Mouse (Mus musculus): ENCODE results near the gene H2al2c. TPM values are rescaled to one million over a fixed set of nuclear protein-coding genes. Genes with fewer than 3 reads are reported as not detected.
"Not testable (repeated sequence)": the region's sequence is repeated elsewhere in the genome, so short reads cannot be mapped to it uniquely, and the experiment has no call there.

Gene H2al2c
- polyA plus RNA-seq (2016; fragmentation: Nextera tagmentation; extraction: Ambion mirVana), result not detected in 2 replicates

- H3K4me2 ChIP-seq; H3K27me3 ChIP-seq; H3K4me1 ChIP-seq (replicated peaks); H3K36me3 ChIP-seq; H3K4me3 ChIP-seq (replicated peaks); H3K9ac ChIP-seq (replicated peaks); H3K9me3 ChIP-seq; H3K27ac ChIP-seq; ATAC-seq (ENCODE audit: insufficient number of reproducible peaks, insufficient read depth, low FRiP score, low TSS enrichment, low read depth): not testable (repeated sequence)
- no CpG with 5 or more reads among the region's 4 CpGs for WGBS
Measured at GRCm38 (mm10) chrY:2598799-2599198, at the start of gene H2al2c. Gene H2al2c, plus strand, starts transcription at chrY:2599099.

Other genes starting within 250 kb of the H2al2c start
- gene Sry, start 64.6 kb downstream of the H2al2c start, polyA plus RNA-seq (2016; fragmentation: Nextera tagmentation; extraction: Ambion mirVana), result not detected in 2 replicates
- gene H2al2b, start 121.6 kb downstream of the H2al2c start, polyA plus RNA-seq (2016; fragmentation: Nextera tagmentation; extraction: Ambion mirVana), result not detected in 2 replicates
- not detected in 2 replicates for gene Gm4064, start 197.1 kb downstream of the H2al2c start, polyA plus RNA-seq (2016; fragmentation: Nextera tagmentation; extraction: Ambion mirVana)
- not detected in 2 replicates for gene Rbmy, start 231.6 kb downstream of the H2al2c start, polyA plus RNA-seq (2016; fragmentation: Nextera tagmentation; extraction: Ambion mirVana)
- gene Gm10256, start 231.6 kb downstream of the H2al2c start, polyA plus RNA-seq (2016; fragmentation: Nextera tagmentation; extraction: Ambion mirVana), result not detected in 2 replicates